Mouse (Mus musculus) stomach, postnatal 0 days (tissue): ENCODE measurements around the gene F13a1.

ENCODE experiments used
- CTCF ChIP-seq: IDR thresholded peaks from 2 replicates; pipeline ENCODE4 v1.5.1; 2016; ENCODE audit warnings: antibody characterized with exemption, low read depth, mild to moderate bottlenecking, moderate library complexity
- EP300 ChIP-seq: optimal IDR thresholded peaks from 2 replicates; pipeline ENCODE3; 2016; ENCODE audit warnings: antibody characterized with exemption

GRCm38 (mm10) chr13:36896061-36896460, 154.0 kb downstream of the F13a1 start:
- TF ChIP-seq CTCF (no peak), EP300 (no peak)
